Mouse (Mus musculus) Patski (cell line): ENCODE data around the gene Zfp978. TPM values are rescaled to one million over a fixed set of nuclear protein-coding genes. Genes with fewer than 3 reads are reported as not detected.
"Not testable (repeated sequence)": the region's sequence is repeated elsewhere in the genome, so short reads cannot be mapped to it uniquely, and the experiment has no call there.

Source experiments
- ATAC-seq: fragments of 100-300 bp; one replicate; pipeline ENCODE4 v1.8.0; 2021
- CTCF ChIA-PET: fragments of 350-600 bp; sonication (Branson Sonifier 250); formaldehyde crosslinking; loops from one replicate; lab custom pipeline; 2022; ENCODE audit warnings: inconsistent platforms; lab: Charles Lee
- POLR2A ChIA-PET: fragments of 350-600 bp; sonication (Branson Sonifier 250); formaldehyde crosslinking; loops from one replicate; lab custom pipeline; 2022; ENCODE audit warnings: antibody characterized with exemption, inconsistent platforms; lab: Charles Lee
- DNase-seq: peaks from one replicate; pipeline ENCODE4 v3.0.0-alpha.2; 2011; ENCODE audit warnings: low read depth, low spot score
- H3K27me3 ChIP-seq: fragments of 371-371 bp; one replicate; pipeline ENCODE4 v1.5.1; 2021
- in situ Hi-C: fragments of 300-500 bp; cut with MboI; formaldehyde crosslinking; loops from 3 replicates; pipeline ENCODE4 v1.11.1; 2018; ENCODE audit warnings: low pct_unique_long_range_greater_than_20kb, mixed read lengths
- polyA plus RNA-seq: library from polyadenylated mRNA; unstranded; gene quantifications from one replicate; pipeline ENCODE4 v1.2.3, GENCODE M21; 2021

The Zfp978 gene
- polyA plus RNA-seq, 1 experiment from 2014 or later = 0.17 TPM

- in situ Hi-C loops, DNase-seq, ATAC-seq, CTCF ChIA-PET, POLR2A ChIA-PET, H3K27me3 ChIP-seq: not testable (repeated sequence)
These were observed 36.1 kb downstream of the Zfp978 start for GRCm38 (mm10) chr4:147397201-147397600.

- POLR2A ChIA-PET, in situ Hi-C loops, H3K27me3 ChIP-seq, ATAC-seq, DNase-seq, CTCF ChIA-PET: not testable (repeated sequence)
These were observed 37.0 kb downstream of the Zfp978 start for GRCm38 (mm10) chr4:147397934-147398682.

- H3K27me3 ChIP-seq, ATAC-seq, in situ Hi-C loops, CTCF ChIA-PET, DNase-seq, POLR2A ChIA-PET: not testable (repeated sequence)
These were observed 37.6 kb downstream of the Zfp978 start for GRCm38 (mm10) chr4:147398741-147399140.

- H3K27me3 ChIP-seq, DNase-seq, in situ Hi-C loops, POLR2A ChIA-PET, CTCF ChIA-PET, ATAC-seq: not testable (repeated sequence)
These were observed 38.4 kb downstream of the Zfp978 start for GRCm38 (mm10) chr4:147399505-147399904.

- in situ Hi-C loops = loop anchor here (25.0 kb wide), 1 partner anchor 437 kb away; the partner anchor contains the start of gene Zfp933
- CTCF ChIA-PET, POLR2A ChIA-PET, DNase-seq, ATAC-seq, H3K27me3 ChIP-seq: not testable (repeated sequence)
These were observed 39.1 kb downstream of the Zfp978 start for GRCm38 (mm10) chr4:147400031-147400847.

GRCm38 (mm10) chr4:147400848-147401715 is 40.0 kb downstream of the Zfp978 start:
- POLR2A ChIA-PET, ATAC-seq, H3K27me3 ChIP-seq, CTCF ChIA-PET, DNase-seq: not testable (repeated sequence)
- in situ Hi-C loops = loop anchor here (25.0 kb wide), 1 partner anchor 436 kb away; the partner anchor contains the start of gene Zfp933

GRCm38 (mm10) chr4:147401736-147402506 is 40.8 kb downstream of the Zfp978 start:
- DNase-seq, ATAC-seq, H3K27me3 ChIP-seq, CTCF ChIA-PET, POLR2A ChIA-PET: not testable (repeated sequence)
- in situ Hi-C loops = loop anchor here (25.0 kb wide), 1 partner anchor 435 kb away; the partner anchor contains the start of gene Zfp933

- POLR2A ChIA-PET, DNase-seq, ATAC-seq, H3K27me3 ChIP-seq, CTCF ChIA-PET: not testable (repeated sequence)
- in situ Hi-C loops = loop anchor here (25.0 kb wide), 1 partner anchor 435 kb away; the partner anchor contains the start of gene Zfp933
These were observed 41.4 kb downstream of the Zfp978 start for GRCm38 (mm10) chr4:147402507-147402890.

GRCm38 (mm10) chr4:147403509-147403908 is 42.4 kb downstream of the Zfp978 start:
- H3K27me3 ChIP-seq, ATAC-seq, DNase-seq, POLR2A ChIA-PET, CTCF ChIA-PET: not testable (repeated sequence)
- in situ Hi-C loops = loop anchor here (25.0 kb wide), 1 partner anchor 434 kb away; the partner anchor contains the start of gene Zfp933

GRCm38 (mm10) chr4:147403931-147404913 is 43.1 kb downstream of the Zfp978 start:
- H3K27me3 ChIP-seq, CTCF ChIA-PET, DNase-seq, POLR2A ChIA-PET, ATAC-seq: not testable (repeated sequence)
- in situ Hi-C loops = loop anchor here (25.0 kb wide), 1 partner anchor 433 kb away; the partner anchor contains the start of gene Zfp933
